Mouse (Mus musculus) activated CD4-positive, CD25-positive, alpha-beta regulatory T cell, adult 4 months (primary cell): ENCODE measurements around the gene Xkr8. TPM values are rescaled to one million over a fixed set of nuclear protein-coding genes. Genes with fewer than 3 reads are reported as not detected.
A peak's percentile ranks its signal among the peaks of the same experiment; 100 is the strongest.
"Not testable (repeated sequence)": the region's sequence is repeated elsewhere in the genome, so short reads cannot be mapped to it uniquely, and the experiment has no call there.

Source experiments
- ATAC-seq: one replicate; pipeline ENCODE4 v1.8.0; 2017
- polyA plus RNA-seq, 2 experiments: library from polyadenylated mRNA; unstranded; fragments of 100-300 nt; shearing (Covaris generic); gene quantifications; one replicate each; pipeline ENCODE4 v1.2.1; 2017

Xkr8 gene
- polyA plus RNA-seq, result 1 to 10 TPM; 2.2 to 4.0 TPM

- ATAC-seq, result peak; percentile 90
Measured at GRCm38 (mm10) chr4:132732148-132732684, at the start of gene Xkr8. Gene Xkr8, minus strand, starts transcription at chr4:132732546.

- ATAC-seq, result no peak
Measured at GRCm38 (mm10) chr4:132780288-132780687, 47.9 kb upstream of the Xkr8 start.

- ATAC-seq, result peak; percentile 45
Measured at GRCm38 (mm10) chr4:132778562-132779201, 46.3 kb upstream of the Xkr8 start.

GRCm38 (mm10) chr4:132776764-132777163 lies 44.4 kb upstream of the Xkr8 start:
- ATAC-seq, result no peak

GRCm38 (mm10) chr4:132774905-132775304 lies 42.6 kb upstream of the Xkr8 start:
- ATAC-seq, result peak; percentile 19

- ATAC-seq, result no peak
Measured at GRCm38 (mm10) chr4:132771776-132772175, 39.4 kb upstream of the Xkr8 start.

- ATAC-seq, result peak; percentile 95
Measured at GRCm38 (mm10) chr4:132767914-132768876, 35.8 kb upstream of the Xkr8 start, which contains the start of gene Rpa2. Gene Rpa2, plus strand, starts transcription at chr4:132768332.

- not testable (repeated sequence) for ATAC-seq
Measured at GRCm38 (mm10) chr4:132763125-132763524, 30.8 kb upstream of the Xkr8 start.

GRCm38 (mm10) chr4:132762602-132763001 lies 30.3 kb upstream of the Xkr8 start:
- no peak for ATAC-seq

GRCm38 (mm10) chr4:132760296-132760695 lies 27.9 kb upstream of the Xkr8 start:
- no peak for ATAC-seq

GRCm38 (mm10) chr4:132757633-132758351 lies 25.4 kb upstream of the Xkr8 start:
- ATAC-seq, result no peak

- ATAC-seq, result peak; percentile 92
Measured at GRCm38 (mm10) chr4:132756974-132757373, 24.6 kb upstream of the Xkr8 start, which contains the start of gene Smpdl3b. Gene Smpdl3b, minus strand, starts transcription at chr4:132757252.

GRCm38 (mm10) chr4:132752992-132753391 lies 20.6 kb upstream of the Xkr8 start:
- ATAC-seq, result no peak

- no peak for ATAC-seq
Measured at GRCm38 (mm10) chr4:132749258-132749982, 17.1 kb upstream of the Xkr8 start.

GRCm38 (mm10) chr4:132748778-132749177 lies 16.4 kb upstream of the Xkr8 start:
- ATAC-seq, result peak; percentile 33

- peak; percentile 89 for ATAC-seq
Measured at GRCm38 (mm10) chr4:132747664-132748259, 15.4 kb upstream of the Xkr8 start.

- no peak for ATAC-seq
Measured at GRCm38 (mm10) chr4:132746911-132747517, 14.7 kb upstream of the Xkr8 start.

- ATAC-seq, result no peak
Measured at GRCm38 (mm10) chr4:132743992-132744911, 11.9 kb upstream of the Xkr8 start.

GRCm38 (mm10) chr4:132741491-132741890 lies 9.1 kb upstream of the Xkr8 start:
- ATAC-seq, result no peak

- not testable (repeated sequence) for ATAC-seq
Measured at GRCm38 (mm10) chr4:132737154-132737553, 4.8 kb upstream of the Xkr8 start.
